Mouse (Mus musculus): Measurements from ENCODE around the gene Tnrc6c. TPM values are rescaled to one million over a fixed set of nuclear protein-coding genes. Genes with fewer than 3 reads are reported as not detected.

Tnrc6c gene
- total and polyA plus RNA-seq, 2 experiments: 5.7 to 6.3 TPM

- H3K4me1 ChIP-seq (ENCODE audit: control insufficient read depth, insufficient read depth, low read length): no peaks in the 10 kb centered on the region; the same call in 1 of the 2 replicates
- no peaks in the 10 kb centered on the region for H3K27me3 ChIP-seq (ENCODE audit: control insufficient read depth, insufficient read depth, low read length)
- no peaks in the 10 kb centered on the region for H3K79me2 ChIP-seq (ENCODE audit: control insufficient read depth, insufficient read depth, low read length)
- WGBS: 79% methylated on average over 9 of the region's 9 CpGs
- no peak for DNase-seq (ENCODE audit: extremely low read depth, low read depth, low spot score)
- H3K9ac ChIP-seq (ENCODE audit: low read depth, low read length): no peak within 1 kb of the TSS
- H3K4me3 ChIP-seq (ENCODE audit: insufficient read depth, low read depth, low read length): no peak within 1 kb of the TSS
- no peaks in the 10 kb centered on the region for H3K36me3 ChIP-seq (ENCODE audit: control insufficient read depth, insufficient read depth, low read length)
- H3K27ac ChIP-seq (replicated peaks; ENCODE audit: insufficient read depth, low read depth, low read length): no peak within 1 kb of the TSS
- TF ChIP-seq POLR2A (IDR thresholded peaks at IDR 0.05; ENCODE audit: extremely low read depth, insufficient read depth, low read length): no peak
- TF ChIP-seq CTCF (IDR thresholded peaks at IDR 0.05; ENCODE audit: low read depth, low read length): no peak
Measured at GRCm38 (mm10) chr11:117797511-117798159, 143.5 kb downstream of the Tnrc6c start, which contains the start of gene 6030468B19Rik. Gene 6030468B19Rik (plus strand): TSS chr11:117797660.

- H3K4me1 ChIP-seq (ENCODE audit: control insufficient read depth, insufficient read depth, low read length): no peaks in the 10 kb centered on the region
- no peak overlapping the region for H3K9ac ChIP-seq (ENCODE audit: low read depth, low read length)
- no peaks in the 10 kb centered on the region for H3K36me3 ChIP-seq (ENCODE audit: control insufficient read depth, insufficient read depth, low read length)
- DNase-seq (ENCODE audit: extremely low read depth, low read depth, low spot score): no peak
- H3K27me3 ChIP-seq (ENCODE audit: control insufficient read depth, insufficient read depth, low read length): no peaks in the 10 kb centered on the region
- TF ChIP-seq POLR2A (IDR thresholded peaks at IDR 0.05; ENCODE audit: extremely low read depth, insufficient read depth, low read length) (no peak), CTCF (IDR thresholded peaks at IDR 0.05; ENCODE audit: low read depth, low read length) (no peak)
- H3K27ac ChIP-seq (replicated peaks; ENCODE audit: insufficient read depth, low read depth, low read length): no peak overlapping the region
- H3K4me3 ChIP-seq (ENCODE audit: insufficient read depth, low read depth, low read length): no peak overlapping the region
- H3K79me2 ChIP-seq (ENCODE audit: control insufficient read depth, insufficient read depth, low read length): no peaks in the 10 kb centered on the region
- WGBS: 59% methylated on average over 2 of the region's 2 CpGs
Measured at GRCm38 (mm10) chr11:117798160-117798541, 144.1 kb downstream of the Tnrc6c start.

GRCm38 (mm10) chr11:117799174-117799573 lies 145.1 kb downstream of the Tnrc6c start:
- Histone ChIP-seq H3K27me3 (ENCODE audit: control insufficient read depth, insufficient read depth, low read length) (no peaks in the 10 kb centered on the region), H3K36me3 (ENCODE audit: control insufficient read depth, insufficient read depth, low read length) (no peaks in the 10 kb centered on the region), H3K79me2 (ENCODE audit: control insufficient read depth, insufficient read depth, low read length) (no peaks in the 10 kb centered on the region), H3K4me3 (ENCODE audit: insufficient read depth, low read depth, low read length) (no peak overlapping the region), H3K27ac (replicated peaks; ENCODE audit: insufficient read depth, low read depth, low read length) (no peak overlapping the region), H3K9ac (ENCODE audit: low read depth, low read length) (no peak overlapping the region), H3K4me1 (ENCODE audit: control insufficient read depth, insufficient read depth, low read length) (no peaks in the 10 kb centered on the region)
- TF ChIP-seq CTCF (IDR thresholded peaks at IDR 0.05; ENCODE audit: low read depth, low read length): no peak
- TF ChIP-seq POLR2A (IDR thresholded peaks at IDR 0.05; ENCODE audit: extremely low read depth, insufficient read depth, low read length): no peak
- 80% methylated on average over 5 of the region's 5 CpGs for WGBS
- no peak for DNase-seq (ENCODE audit: extremely low read depth, low read depth, low spot score)

GRCm38 (mm10) chr11:117800038-117800437 lies 145.9 kb downstream of the Tnrc6c start:
- Histone ChIP-seq H3K4me1 (ENCODE audit: control insufficient read depth, insufficient read depth, low read length) (no peaks in the 10 kb centered on the region), H3K9ac (ENCODE audit: low read depth, low read length) (no peak overlapping the region), H3K27me3 (ENCODE audit: control insufficient read depth, insufficient read depth, low read length) (no peaks in the 10 kb centered on the region), H3K27ac (replicated peaks; ENCODE audit: insufficient read depth, low read depth, low read length) (no peak overlapping the region), H3K4me3 (ENCODE audit: insufficient read depth, low read depth, low read length) (no peak overlapping the region), H3K36me3 (ENCODE audit: control insufficient read depth, insufficient read depth, low read length) (no peaks in the 10 kb centered on the region), H3K79me2 (ENCODE audit: control insufficient read depth, insufficient read depth, low read length) (no peaks in the 10 kb centered on the region)
- TF ChIP-seq POLR2A (IDR thresholded peaks at IDR 0.05; ENCODE audit: extremely low read depth, insufficient read depth, low read length) (no peak), CTCF (IDR thresholded peaks at IDR 0.05; ENCODE audit: low read depth, low read length) (no peak)
- no peak for DNase-seq (ENCODE audit: extremely low read depth, low read depth, low spot score)
- 91% methylated on average over 7 of the region's 7 CpGs for WGBS

GRCm38 (mm10) chr11:117801650-117802049 lies 147.6 kb downstream of the Tnrc6c start:
- H3K4me3 ChIP-seq (ENCODE audit: insufficient read depth, low read depth, low read length): no peak overlapping the region
- no peak for TF ChIP-seq CTCF (IDR thresholded peaks at IDR 0.05; ENCODE audit: low read depth, low read length)
- TF ChIP-seq POLR2A (IDR thresholded peaks at IDR 0.05; ENCODE audit: extremely low read depth, insufficient read depth, low read length): no peak
- H3K9ac ChIP-seq (ENCODE audit: low read depth, low read length): no peak overlapping the region
- no peak overlapping the region for H3K27ac ChIP-seq (replicated peaks; ENCODE audit: insufficient read depth, low read depth, low read length)
- H3K79me2 ChIP-seq (ENCODE audit: control insufficient read depth, insufficient read depth, low read length): no peaks in the 10 kb centered on the region
- 93% methylated on average over 7 of the region's 7 CpGs for WGBS
- no peaks in the 10 kb centered on the region for H3K27me3 ChIP-seq (ENCODE audit: control insufficient read depth, insufficient read depth, low read length)
- no peaks in the 10 kb centered on the region for H3K4me1 ChIP-seq (ENCODE audit: control insufficient read depth, insufficient read depth, low read length)
- no peaks in the 10 kb centered on the region for H3K36me3 ChIP-seq (ENCODE audit: control insufficient read depth, insufficient read depth, low read length)
- DNase-seq (ENCODE audit: extremely low read depth, low read depth, low spot score): no peak

GRCm38 (mm10) chr11:117803166-117803688 lies 149.1 kb downstream of the Tnrc6c start:
- no peak for DNase-seq (ENCODE audit: extremely low read depth, low read depth, low spot score)
- Histone ChIP-seq H3K4me3 (ENCODE audit: insufficient read depth, low read depth, low read length) (no peak overlapping the region), H3K9ac (ENCODE audit: low read depth, low read length) (no peak overlapping the region), H3K4me1 (ENCODE audit: control insufficient read depth, insufficient read depth, low read length) (no peaks in the 10 kb centered on the region), H3K27ac (replicated peaks; ENCODE audit: insufficient read depth, low read depth, low read length) (no peak overlapping the region), H3K27me3 (ENCODE audit: control insufficient read depth, insufficient read depth, low read length) (no peaks in the 10 kb centered on the region), H3K36me3 (ENCODE audit: control insufficient read depth, insufficient read depth, low read length) (no peaks in the 10 kb centered on the region), H3K79me2 (ENCODE audit: control insufficient read depth, insufficient read depth, low read length) (no peaks in the 10 kb centered on the region)
- WGBS: 80% methylated on average over 3 of the region's 3 CpGs
- TF ChIP-seq POLR2A (IDR thresholded peaks at IDR 0.05; ENCODE audit: extremely low read depth, insufficient read depth, low read length): no peak
- no peak for TF ChIP-seq CTCF (IDR thresholded peaks at IDR 0.05; ENCODE audit: low read depth, low read length)
